In the genomic region with DNA sequence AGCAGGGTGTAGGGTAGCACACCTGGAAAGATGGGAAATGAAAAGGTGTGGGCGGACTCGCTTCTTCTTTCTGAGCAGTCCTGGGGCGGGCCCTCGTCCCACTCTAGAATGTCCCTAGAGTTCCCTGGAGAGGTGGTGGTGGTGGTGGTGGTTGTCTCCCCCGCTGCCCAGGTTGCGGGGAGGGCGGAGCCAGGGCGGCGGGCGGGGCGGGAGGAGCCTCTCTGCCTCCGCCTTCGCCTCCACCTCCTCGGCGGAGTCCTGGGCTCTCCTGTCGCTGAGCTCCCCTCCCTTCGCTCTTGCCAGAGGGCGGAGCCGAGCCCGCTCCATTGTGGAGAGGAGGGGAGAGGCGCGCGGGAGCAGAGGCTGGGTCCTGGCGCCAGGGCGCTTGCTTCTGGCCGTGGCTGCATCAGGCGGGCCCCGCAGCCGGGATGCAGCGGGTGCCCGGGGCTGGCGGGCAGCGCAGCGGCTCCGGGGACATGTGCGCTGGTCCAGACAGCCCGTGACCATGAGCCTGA, we compare ENCODE assay signal across 7 mouse cellular contexts. TPM values are rescaled to one million over a fixed set of nuclear protein-coding genes. Genes with fewer than 3 reads are reported as not detected.
A peak's percentile ranks its signal among the peaks of the same experiment; 100 is the strongest.
DNase-seq lines count a peak whose midpoint lies in the region; ATAC-seq and TF ChIP-seq lines count a peak whose summit lies in the region.

No protein-coding gene starts in this region.

- no peak for TF ChIP-seq CTCF in kidney, adult 2 months (conservative IDR thresholded peaks at IDR 0.05; ENCODE audit: insufficient read depth, insufficient read length, low read depth, low read length)

- H3K4me3 ChIP-seq in kidney, adult 2 months (ENCODE audit: insufficient read depth, low read depth, low read length): peak overlapping the region; percentile 40
- H3K4me3 ChIP-seq in limb, embryonic 14.5 days (replicated peaks; ENCODE audit: low read length): peak overlapping the region; percentile 76
- peak overlapping the region; percentile 54 for H3K4me3 ChIP-seq in midbrain, embryonic 16.5 days (ENCODE audit: low read depth, low read length)

- H3K4me2 ChIP-seq in limb, embryonic 14.5 days (replicated peaks; ENCODE audit: low read depth, low read length, severe bottlenecking): peak overlapping the region; percentile 88
- peak overlapping the region; percentile 68 for H3K4me2 ChIP-seq in midbrain, embryonic 16.5 days (ENCODE audit: low read length)

- H3K27ac ChIP-seq in kidney, adult 2 months (ENCODE audit: insufficient read depth, low read depth, low read length): peak overlapping the region; percentile 44
- H3K27ac ChIP-seq in limb, embryonic 14.5 days (replicated peaks; ENCODE audit: low read depth, low read length): peak overlapping the region; percentile 73
- H3K27ac ChIP-seq in midbrain, embryonic 16.5 days (ENCODE audit: low read length): peak overlapping the region; percentile 74

- peak; percentile 26 for ATAC-seq in granulocyte monocyte progenitor cell, adult 5-6 weeks (replicated peaks; ENCODE audit: poor library complexity, severe bottlenecking)
- ATAC-seq in limb, embryonic 14.5 days (ENCODE audit: low FRiP score, low read depth): peak; percentile 59
- ATAC-seq in midbrain, embryonic 16.5 days: peak; percentile 49

- H3K9ac ChIP-seq in limb, embryonic 14.5 days (ENCODE audit: low read depth, low read length, severe bottlenecking): peak overlapping the region; percentile 89
- H3K9ac ChIP-seq in midbrain, embryonic 16.5 days (ENCODE audit: low read depth, low read length): peak overlapping the region; percentile 82

- H3K27me3 ChIP-seq in kidney, adult 2 months (replicated peaks; ENCODE audit: control insufficient read depth, insufficient read depth, low read length): no peaks in the 10 kb centered on the region
- H3K27me3 ChIP-seq in limb, embryonic 14.5 days (ENCODE audit: control insufficient read depth, insufficient read depth, low read length): no peaks in the 10 kb centered on the region
- no peaks in the 10 kb centered on the region for H3K27me3 ChIP-seq in midbrain, embryonic 16.5 days (ENCODE audit: control insufficient read depth, insufficient read depth, low read depth, low read length)

- H3K9me3 ChIP-seq in limb, embryonic 14.5 days (ENCODE audit: control insufficient read depth, low read length): no peaks in the 10 kb centered on the region
- H3K9me3 ChIP-seq in midbrain, embryonic 16.5 days (replicated peaks; ENCODE audit: control insufficient read depth, low read length, poor library complexity, severe bottlenecking): no peaks in the 10 kb centered on the region

- no peak for TF ChIP-seq POLR2A in kidney, adult 2 months (IDR thresholded peaks at IDR 0.05; ENCODE audit: low read depth, low read length)
- TF ChIP-seq POLR2A in limb, embryonic 14.5 days (IDR thresholded peaks at IDR 0.05; ENCODE audit: borderline replicate concordance, extremely low read depth, insufficient read depth, insufficient read length): peak; percentile 76; the same call in 1 of the 2 replicates

- peak; percentile 93 to 94 for DNase-seq in adrenal gland, postnatal 36 days
- DNase-seq in embryo, embryonic 9.5 days (ENCODE audit: extremely low spot score): peak; percentile 89
- peak; percentile 94 for DNase-seq in kidney, adult 2 months
- DNase-seq in limb, embryonic 14.5 days (ENCODE audit: low spot score): peak; percentile 89
- DNase-seq in spleen, postnatal 36 days (ENCODE audit: low spot score in 2 of 2): peak; percentile 77 to 78

- 2% methylated on average over 37 of the region's 37 CpGs for WGBS in kidney, adult 2 months
- 3% methylated on average over 8 of the region's 37 CpGs for WGBS in limb, embryonic 14.5 days
- 2% methylated on average over 26 of the region's 37 CpGs for WGBS in midbrain, embryonic 16.5 days

- peaks cover 22% of the 10 kb centered on the region; the same call in 1 of the 2 replicates for H3K4me1 ChIP-seq in kidney, adult 2 months (ENCODE audit: control insufficient read depth, insufficient read depth, low read length)
- H3K4me1 ChIP-seq in limb, embryonic 14.5 days (ENCODE audit: control insufficient read depth, insufficient read depth, low read length): peaks cover 26% of the 10 kb centered on the region
- peaks cover 34% of the 10 kb centered on the region for H3K4me1 ChIP-seq in midbrain, embryonic 16.5 days (ENCODE audit: control insufficient read depth, insufficient read depth, low read length)

- peaks cover under 1% of the 10 kb centered on the region; the same call in 1 of the 2 replicates for H3K36me3 ChIP-seq in kidney, adult 2 months (ENCODE audit: control insufficient read depth, insufficient read depth, low read length)
- peaks cover 42% of the 10 kb centered on the region for H3K36me3 ChIP-seq in limb, embryonic 14.5 days (ENCODE audit: control insufficient read depth, insufficient read depth, low read length)
- H3K36me3 ChIP-seq in midbrain, embryonic 16.5 days (ENCODE audit: control insufficient read depth, insufficient read depth, low read length): peaks cover 25% of the 10 kb centered on the region

RNA-seq across cellular contexts. Expression of gene Mtmr4, which starts 3.4 kb away (rescaled TPM):
- 10 to 100 TPM; 26.1 to 31.4 TPM for total RNA-seq in adrenal gland, postnatal 36 days (2021)
- 25.2 and 25.4 TPM in 2 replicates for total RNA-seq in granulocyte monocyte progenitor cell, adult 5-6 weeks (2014; fragmentation: Nextera tagmentation)
- total RNA-seq in granulocyte monocyte progenitor cell, adult 5-6 weeks (2017): 20.3 and 22.6 TPM in 2 replicates
- polyA plus RNA-seq in kidney, adult 2 months (2012; rRNA removed): 26.0 and 29.3 TPM in 2 replicates
- 33.2 and 37.8 TPM in 2 replicates for polyA plus RNA-seq in limb, embryonic 14.5 days (2012; rRNA removed)
- 29.0 and 29.5 TPM in 2 replicates for polyA plus RNA-seq in limb, embryonic 14.5 days (2014; fragmentation: Nextera tagmentation; extraction: Ambion mirVana)
- 54.5 and 58.2 TPM in 2 replicates for polyA plus RNA-seq in midbrain, embryonic 16.5 days (2015; fragmentation: Nextera tagmentation; extraction: Ambion mirVana)

RNA-seq across cellular contexts. Expression of gene Hsf5, which starts 21.6 kb away (rescaled TPM):
- under 1 TPM in 1 of 2 experiments, not detected in 1; 0.13 TPM for total RNA-seq in adrenal gland, postnatal 36 days (2021)
- not detected in 2 replicates for total RNA-seq in granulocyte monocyte progenitor cell, adult 5-6 weeks (2014; fragmentation: Nextera tagmentation)
- total RNA-seq in granulocyte monocyte progenitor cell, adult 5-6 weeks (2017): not detected in 2 replicates
- polyA plus RNA-seq in kidney, adult 2 months (2012; rRNA removed): 0.05 and 0.12 TPM in 2 replicates
- polyA plus RNA-seq in limb, embryonic 14.5 days (2012; rRNA removed): 0.15 and 0.26 TPM in 2 replicates
- polyA plus RNA-seq in limb, embryonic 14.5 days (2014; fragmentation: Nextera tagmentation; extraction: Ambion mirVana): 0.21 and 0.25 TPM in 2 replicates
- 0.39 and 0.57 TPM in 2 replicates for polyA plus RNA-seq in midbrain, embryonic 16.5 days (2015; fragmentation: Nextera tagmentation; extraction: Ambion mirVana)

RNA-seq across cellular contexts. Expression of gene Sept4, which starts 26.7 kb away (rescaled TPM):
- total RNA-seq in adrenal gland, postnatal 36 days (2021): 10 to 100 TPM; 33.2 to 41.3 TPM
- total RNA-seq in granulocyte monocyte progenitor cell, adult 5-6 weeks (2014; fragmentation: Nextera tagmentation): 4.7 TPM in 1 of 2 replicates, not detected in the other
- 1.3 TPM in 1 of 2 replicates, not detected in the other for total RNA-seq in granulocyte monocyte progenitor cell, adult 5-6 weeks (2017)
- polyA plus RNA-seq in kidney, adult 2 months (2012; rRNA removed): 36.6 and 43.1 TPM in 2 replicates
- polyA plus RNA-seq in limb, embryonic 14.5 days (2012; rRNA removed): 20.4 and 25.8 TPM in 2 replicates
- polyA plus RNA-seq in limb, embryonic 14.5 days (2014; fragmentation: Nextera tagmentation; extraction: Ambion mirVana): 20.5 and 25.7 TPM in 2 replicates
- polyA plus RNA-seq in midbrain, embryonic 16.5 days (2015; fragmentation: Nextera tagmentation; extraction: Ambion mirVana): 32.5 and 33.6 TPM in 2 replicates

RNA-seq across cellular contexts. Expression of gene Gm11492, which starts 28.9 kb away (rescaled TPM):
- total RNA-seq in adrenal gland, postnatal 36 days (2021): not detected
- not detected in 2 replicates for total RNA-seq in granulocyte monocyte progenitor cell, adult 5-6 weeks (2014; fragmentation: Nextera tagmentation)
- not detected in 2 replicates for total RNA-seq in granulocyte monocyte progenitor cell, adult 5-6 weeks (2017)
- polyA plus RNA-seq in kidney, adult 2 months (2012; rRNA removed): not detected in 2 replicates
- not detected in 2 replicates for polyA plus RNA-seq in limb, embryonic 14.5 days (2012; rRNA removed)
- polyA plus RNA-seq in limb, embryonic 14.5 days (2014; fragmentation: Nextera tagmentation; extraction: Ambion mirVana): not detected in 2 replicates
- not detected in 2 replicates for polyA plus RNA-seq in midbrain, embryonic 16.5 days (2015; fragmentation: Nextera tagmentation; extraction: Ambion mirVana)

Comparison
In these comparisons a context has a peak if more than half of its experiments do, and no peak if none do; other contexts are left out.
1. Peak in every context shown above with its lines: DNase-seq, ATAC-seq, H3K4me3 ChIP-seq and H3K27ac ChIP-seq.